Mouse (Mus musculus): ENCODE data around the gene Angptl7.

DNA sequence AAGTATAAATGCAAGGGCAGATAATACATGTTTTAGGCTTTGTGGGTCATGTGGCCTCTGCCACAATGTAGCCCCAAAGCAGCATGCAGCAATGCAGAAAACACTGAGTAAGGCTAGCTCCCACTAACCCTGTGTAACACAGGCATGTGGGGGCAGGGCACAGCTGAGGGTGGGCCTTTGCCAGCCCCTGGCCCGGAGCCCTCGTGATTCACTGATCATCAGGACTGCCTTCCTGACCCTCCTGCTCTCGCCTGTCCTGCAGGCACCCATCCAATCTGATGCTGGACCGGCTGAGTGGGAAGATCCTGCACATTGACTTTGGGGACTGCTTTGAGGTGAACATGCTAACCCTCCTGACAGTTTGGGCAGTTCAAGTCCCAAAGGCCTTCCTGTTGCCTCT is 48.8 kb upstream of the Angptl7 start:
- TF ChIP-seq CTCF (conservative IDR thresholded peaks at IDR 0.05; ENCODE audit: low read length) (no peak), NANOG (IDR thresholded peaks at IDR 0.05; ENCODE audit: borderline replicate concordance, low read length) (no peak), POU5F1 (IDR thresholded peaks at IDR 0.05; ENCODE audit: borderline replicate concordance, low read length) (no peak)

All from E14TG2a.4 (cell line).